Comparison of ENCODE assay signal across 25 mouse cellular contexts in the genomic region with DNA sequence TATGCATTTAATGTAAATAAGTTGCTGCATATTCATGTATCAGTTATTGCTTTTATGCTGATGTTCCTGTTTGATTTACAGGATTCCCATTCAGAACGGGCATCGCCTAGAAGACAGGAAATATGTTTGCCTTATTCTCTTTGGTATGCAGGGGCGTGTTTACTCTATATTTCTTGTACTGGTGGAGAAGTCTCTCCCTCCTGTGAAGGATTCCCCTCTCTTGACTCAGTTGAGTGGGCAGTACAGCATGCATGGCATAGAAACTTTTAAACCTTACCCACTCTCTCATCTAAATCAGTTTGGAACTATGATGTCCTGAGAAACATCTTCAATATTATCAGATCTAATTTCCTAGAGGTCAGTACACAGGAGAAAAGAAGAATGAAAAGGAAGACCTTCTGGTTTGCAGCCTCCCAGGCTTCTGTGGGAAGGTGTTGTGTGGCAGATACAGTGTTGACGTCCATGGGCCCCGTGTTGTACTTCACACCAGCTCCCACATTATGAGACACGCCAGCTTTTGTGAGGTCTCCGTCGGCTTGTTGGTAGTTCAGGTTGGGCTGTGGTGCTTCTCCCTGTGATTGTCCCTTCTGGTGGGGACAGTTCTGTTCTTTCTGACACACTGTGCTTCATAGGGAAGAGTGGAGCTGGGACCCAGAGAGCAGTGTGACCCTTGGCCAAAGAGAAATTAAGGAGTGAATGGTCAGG. TPM values are rescaled to one million over a fixed set of nuclear protein-coding genes. Genes with fewer than 3 reads are reported as not detected.
"Had no signal": no experiment of that assay in that cellular context is flagged by ENCODE, and none has a peak within 500 bp of the region (broad histone marks: within the 10 kb centered on the region; RNA-seq: fewer than 3 reads in every experiment).

No protein-coding gene starts in this region.

- DNase-seq: gastrocnemius, postnatal 14 days; gastrocnemius, postnatal 36 days; heart, adult 18-20 months; heart, postnatal 14 days; heart, postnatal 36 days; kidney, adult 11 months; kidney, adult 2 months; kidney, adult 9 months; kidney, postnatal 14 days; kidney, postnatal 36 days; layer of hippocampus, adult 9-11 months; layer of hippocampus, postnatal 36 days; left cerebral cortex, postnatal 4 days; liver; liver, embryonic 13.5 days had no signal

- H3K27me3 ChIP-seq: heart, embryonic 13.5 days; heart, embryonic 15.5 days; hindbrain, embryonic 13.5 days; hindbrain, embryonic 15.5 days; kidney, embryonic 15.5 days; limb, embryonic 12.5 days; liver, embryonic 13.5 days; liver, embryonic 15.5 days had no signal

- H3K27ac ChIP-seq: heart, embryonic 13.5 days; heart, embryonic 15.5 days; hindbrain, embryonic 13.5 days; hindbrain, embryonic 15.5 days; hindbrain, postnatal 0 days; kidney, embryonic 15.5 days; kidney, postnatal 0 days; limb, embryonic 12.5 days; liver, embryonic 13.5 days; liver, embryonic 15.5 days had no signal

- H3K4me1 ChIP-seq: heart, embryonic 13.5 days; heart, embryonic 15.5 days; hindbrain, embryonic 13.5 days; hindbrain, embryonic 15.5 days; kidney, embryonic 15.5 days; limb, embryonic 12.5 days; liver, embryonic 13.5 days; liver, embryonic 15.5 days had no signal

- H3K9me3 ChIP-seq: heart, embryonic 13.5 days; heart, embryonic 15.5 days; hindbrain, embryonic 13.5 days; hindbrain, embryonic 15.5 days; kidney, embryonic 15.5 days; limb, embryonic 12.5 days; liver, embryonic 13.5 days; liver, embryonic 15.5 days had no signal

- H3K4me3 ChIP-seq: heart, embryonic 13.5 days; heart, embryonic 15.5 days; hindbrain, embryonic 13.5 days; hindbrain, embryonic 15.5 days; kidney, embryonic 15.5 days; limb, embryonic 12.5 days; liver, embryonic 13.5 days; liver, embryonic 15.5 days had no signal

- H3K36me3 ChIP-seq: heart, embryonic 13.5 days; heart, embryonic 15.5 days; hindbrain, embryonic 13.5 days; hindbrain, embryonic 15.5 days; kidney, embryonic 15.5 days; limb, embryonic 12.5 days; liver, embryonic 13.5 days; liver, embryonic 15.5 days had no signal

RNA-seq across cellular contexts. Expression of gene Ptprm, which starts 58.4 kb away (rescaled TPM):
- total RNA-seq: hematopoietic stem cell, adult 5-6 weeks had no signal
